Mouse (Mus musculus): ENCODE results near the gene Glis2. TPM values are rescaled to one million over a fixed set of nuclear protein-coding genes. Genes with fewer than 3 reads are reported as not detected.

Glis2 gene
- total and polyA plus RNA-seq, 3 experiments = 0.62 to 5.0 TPM; not detected in 1

GRCm38 (mm10) chr16:4555555-4555954 is 39.0 kb upstream of the Glis2 start:
- Histone ChIP-seq H3K36me3 (ENCODE audit: control insufficient read depth in 1 of 2, insufficient read depth in 2 of 2, low read length in 2 of 2) (peaks cover 0 to 39% of the 10 kb centered on the region in 2 experiments; a peak in 2 of 4 replicates), H3K79me2 (ENCODE audit: control insufficient read depth, insufficient read depth, low read length, poor library complexity) (peaks cover 53% of the 10 kb centered on the region), H3K4me1 (ENCODE audit: control insufficient read depth in 1 of 2, insufficient read depth in 2 of 2, low read length in 2 of 2) (peaks cover 6 to 40% of the 10 kb centered on the region in 2 experiments), H3K9me3 (replicated peaks; ENCODE audit: insufficient read depth, low read length) (no peaks in the 10 kb centered on the region), H3K27ac (ENCODE audit: control insufficient read depth, low read depth, low read length) (no peak overlapping the region), H3K27me3 (ENCODE audit: control insufficient read depth in 1 of 2, insufficient read depth in 2 of 2, low read length in 2 of 2) (no peaks in the 10 kb centered on the region), H3K4me3 (ENCODE audit: control insufficient read depth in 1 of 2, insufficient read depth in 1 of 2, low read depth in 2 of 2, low read length in 2 of 2) (no peak overlapping the region), H3K9ac (ENCODE audit: control insufficient read depth, low read depth, low read length, poor library complexity, severe bottlenecking) (no peak overlapping the region)
- DNase-seq (ENCODE audit: low read depth, low spot score) = no peak
- TF ChIP-seq TAL1 (IDR thresholded peaks at IDR 0.05; ENCODE audit: low read length) (peak; percentile 28; the same call in 1 of the 2 replicates), ZMIZ1 (IDR thresholded peaks at IDR 0.05; ENCODE audit: low read depth, low read length) (no peak), GATA1 (IDR thresholded peaks at IDR 0.05; ENCODE audit: low read depth, low read length) (peak; percentile 44)

GRCm38 (mm10) chr16:4557085-4557484 is 37.4 kb upstream of the Glis2 start:
- no peak for DNase-seq (ENCODE audit: low read depth, low spot score)
- peaks cover 6 to 39% of the 10 kb centered on the region in 2 experiments for H3K4me1 ChIP-seq (ENCODE audit: control insufficient read depth in 1 of 2, insufficient read depth in 2 of 2, low read length in 2 of 2)
- no peak overlapping the region for H3K27ac ChIP-seq (ENCODE audit: control insufficient read depth, low read depth, low read length)
- TF ChIP-seq ZC3H11A (IDR thresholded peaks at IDR 0.05; ENCODE audit: low read depth, low read length) (no peak), POLR2AphosphoS5 (IDR thresholded peaks at IDR 0.05; ENCODE audit: borderline replicate concordance, low read depth, low read length) (no peak), UBTF (IDR thresholded peaks at IDR 0.05; ENCODE audit: borderline replicate concordance, insufficient read depth, low read depth, low read length) (no peak), MEF2A (IDR thresholded peaks at IDR 0.05; ENCODE audit: extremely low read depth, insufficient replicate concordance, low read depth, low read length, poor library complexity, severe bottlenecking) (no peak)
- no peaks in the 10 kb centered on the region for H3K9me3 ChIP-seq (replicated peaks; ENCODE audit: insufficient read depth, low read length)
- peak overlapping the region; percentile 95 for H3K9ac ChIP-seq (ENCODE audit: control insufficient read depth, low read depth, low read length, poor library complexity, severe bottlenecking)
- H3K36me3 ChIP-seq (ENCODE audit: control insufficient read depth in 1 of 2, insufficient read depth in 2 of 2, low read length in 2 of 2) = peaks cover 0 to 39% of the 10 kb centered on the region in 2 experiments; a peak in 2 of 4 replicates
- peak overlapping the region; percentile 65 to 77; a peak in 3 of 4 replicates for H3K4me3 ChIP-seq (ENCODE audit: control insufficient read depth in 1 of 2, insufficient read depth in 1 of 2, low read depth in 2 of 2, low read length in 2 of 2)
- H3K79me2 ChIP-seq (ENCODE audit: control insufficient read depth, insufficient read depth, low read length, poor library complexity) = peaks cover 53% of the 10 kb centered on the region
- H3K27me3 ChIP-seq (ENCODE audit: control insufficient read depth in 1 of 2, insufficient read depth in 2 of 2, low read length in 2 of 2) = no peaks in the 10 kb centered on the region

- H3K36me3 ChIP-seq (ENCODE audit: control insufficient read depth in 1 of 2, insufficient read depth in 2 of 2, low read length in 2 of 2) = peaks cover 0 to 34% of the 10 kb centered on the region in 2 experiments; a peak in 2 of 4 replicates
- H3K9ac ChIP-seq (ENCODE audit: control insufficient read depth, low read depth, low read length, poor library complexity, severe bottlenecking) = peak overlapping the region; percentile 95
- H3K4me1 ChIP-seq (ENCODE audit: control insufficient read depth in 1 of 2, insufficient read depth in 2 of 2, low read length in 2 of 2) = peaks cover 5 to 33% of the 10 kb centered on the region in 2 experiments
- peak overlapping the region; percentile 65 to 77 for H3K4me3 ChIP-seq (ENCODE audit: control insufficient read depth in 1 of 2, insufficient read depth in 1 of 2, low read depth in 2 of 2, low read length in 2 of 2)
- peak; percentile 80 for DNase-seq (ENCODE audit: low read depth, low spot score)
- no peaks in the 10 kb centered on the region for H3K27me3 ChIP-seq (ENCODE audit: control insufficient read depth in 1 of 2, insufficient read depth in 2 of 2, low read length in 2 of 2)
- peaks cover 52% of the 10 kb centered on the region for H3K79me2 ChIP-seq (ENCODE audit: control insufficient read depth, insufficient read depth, low read length, poor library complexity)
- peak overlapping the region; percentile 67 for H3K27ac ChIP-seq (ENCODE audit: control insufficient read depth, low read depth, low read length)
- no peaks in the 10 kb centered on the region for H3K9me3 ChIP-seq (replicated peaks; ENCODE audit: insufficient read depth, low read length)
- TF ChIP-seq ZNF384 (IDR thresholded peaks at IDR 0.05; ENCODE audit: low read depth, low read length) (no peak), MXI1 (IDR thresholded peaks at IDR 0.05; ENCODE audit: low read depth, low read length) (peak; percentile 88; the same call in 1 of the 2 replicates), SIN3A (IDR thresholded peaks at IDR 0.05; ENCODE audit: low read length) (no peak), MAFK (IDR thresholded peaks at IDR 0.05; ENCODE audit: borderline replicate concordance, low read depth, low read length) (0 out of 2 replicates have a peak, but pooled peaks have one; percentile 22), HCFC1 (IDR thresholded peaks at IDR 0.05; ENCODE audit: low read depth, low read length) (no peak), CTCF (IDR thresholded peaks at IDR 0.05 in 2 of 3, conservative IDR thresholded peaks at IDR 0.05 in 1 of 3; ENCODE audit: control insufficient read depth in 1 of 3, insufficient read depth in 1 of 3, low read depth in 2 of 3, low read length in 3 of 3, poor library complexity in 1 of 3, severe bottlenecking in 1 of 3) (no peak), UBTF (IDR thresholded peaks at IDR 0.05; ENCODE audit: borderline replicate concordance, insufficient read depth, low read depth, low read length) (no peak), MAX (IDR thresholded peaks at IDR 0.05; ENCODE audit: low read length) (peak; percentile 98), GATA1 (IDR thresholded peaks at IDR 0.05; ENCODE audit: low read depth, low read length) (no peak), ETS1 (IDR thresholded peaks at IDR 0.05; ENCODE audit: low read depth, low read length) (peak; percentile 49), EP300 (IDR thresholded peaks at IDR 0.05; ENCODE audit: low read depth in 1 of 2, low read length in 2 of 2) (peak in 1 of 2 experiments; percentile 27; a peak in 1 of 4 replicates), POLR2AphosphoS2 (IDR thresholded peaks at IDR 0.05; ENCODE audit: low read length) (no peak), MEF2A (IDR thresholded peaks at IDR 0.05; ENCODE audit: extremely low read depth, insufficient replicate concordance, low read depth, low read length, poor library complexity, severe bottlenecking) (0 out of 2 replicates have a peak, but pooled peaks have one; percentile 35), JUND (IDR thresholded peaks at IDR 0.05; ENCODE audit: low read depth, low read length) (no peak), POLR2AphosphoS5 (IDR thresholded peaks at IDR 0.05; ENCODE audit: borderline replicate concordance, low read depth, low read length) (no peak), SMC3 (IDR thresholded peaks at IDR 0.05; ENCODE audit: low read depth, low read length) (0 out of 2 replicates have a peak, but pooled peaks have one; percentile 16), MYC (IDR thresholded peaks at IDR 0.05; ENCODE audit: low read depth, low read length) (peak; percentile 96; the same call in 1 of the 2 replicates), NRF1 (IDR thresholded peaks at IDR 0.05; ENCODE audit: insufficient read depth, low read depth, low read length, poor library complexity, severe bottlenecking) (no peak), ZMIZ1 (IDR thresholded peaks at IDR 0.05; ENCODE audit: low read depth, low read length) (peak; percentile 71; the same call in 1 of the 2 replicates), USF1 (IDR thresholded peaks at IDR 0.05; ENCODE audit: low read depth, low read length) (peak; percentile 87), GABPA (IDR thresholded peaks at IDR 0.05; ENCODE audit: low read depth, low read length) (peak; percentile 15; the same call in 1 of the 2 replicates)
Observed at GRCm38 (mm10) chr16:4557949-4558348, 36.6 kb upstream of the Glis2 start.

All from MEL (cell line).